Mouse (Mus musculus) liver, embryonic 14.5 days (tissue): ENCODE measurements at regions not wholly inside any gene's neighbourhood (a gene's known extent, or its start where the extent isn't known, plus 50 kb on each side); places are given as distances from the start of the nearest gene placed in this dataset.

Experiments used
- ATAC-seq: fragments of 200-750 bp; cut with Nextera tagmentation; 2 replicates; pipeline ENCODE4 v1.8.0; 2017; ENCODE audit warnings: moderate number of reproducible peaks, mild to moderate bottlenecking, moderate library complexity; ENCODE audit not compliant: insufficient read depth
- DNase-seq, 3 experiments: peaks; one replicate each; pipeline ENCODE4 v3.0.0-alpha.2; 2012 to 2013; ENCODE audit warnings: low read depth in 3 of 3, low spot score in 3 of 3
- H3K27ac ChIP-seq: fragments of 300-500 bp; sonication (generic); 2 replicates; pipeline ENCODE4 v1.5.1; 2014; ENCODE audit warnings: moderate library complexity, mild to moderate bottlenecking, control low read depth, inconsistent platforms
- H3K27me3 ChIP-seq: fragments of 300-500 bp; sonication (generic); 2 replicates; pipeline ENCODE4 v1.6.1; 2014; ENCODE audit warnings: mild to moderate bottlenecking, low read length, moderate library complexity; ENCODE audit not compliant: control insufficient read depth, insufficient read depth
- H3K36me3 ChIP-seq: fragments of 300-500 bp; sonication (generic); replicated peaks from 2 replicates; pipeline ENCODE4 v1.6.1; 2014; ENCODE audit warnings: low read depth; ENCODE audit not compliant: control insufficient read depth, insufficient read depth
- H3K4me1 ChIP-seq, 2 experiments: fragments of 200-500 bp in 1 of 2; fragments of 300-500 bp in 1 of 2; sonication (generic) in 1 of 2; replicated peaks; 2 replicates each; pipeline ENCODE4 v1.6.1; 2012 to 2014; ENCODE audit warnings: antibody characterized with exemption in 1 of 2, inconsistent platforms in 1 of 2, low read length in 1 of 2; ENCODE audit not compliant: control insufficient read depth in 2 of 2, insufficient read depth in 2 of 2
- H3K4me2 ChIP-seq: fragments of 300-500 bp; sonication (generic); 2 replicates; pipeline ENCODE4 v1.6.1; 2014; ENCODE audit warnings: low read depth, mild to moderate bottlenecking, control low read depth, moderate library complexity
- H3K4me3 ChIP-seq, 2 experiments: fragments of 200-500 bp in 1 of 2; fragments of 300-500 bp in 1 of 2; sonication (generic) in 1 of 2; 2 replicates each; pipeline ENCODE4 v1.5.1; 2012 to 2014; ENCODE audit warnings: low read depth in 2 of 2, low read length in 2 of 2, mild to moderate bottlenecking in 2 of 2, control low read depth in 1 of 2, inconsistent platforms in 1 of 2, moderate library complexity in 1 of 2; ENCODE audit not compliant: insufficient read depth in 1 of 2
- H3K9ac ChIP-seq: fragments of 300-500 bp; sonication (generic); replicated peaks from 2 replicates; pipeline ENCODE4 v1.6.1; 2014; ENCODE audit warnings: mild to moderate bottlenecking, control low read depth, moderate library complexity
- H3K9me3 ChIP-seq: fragments of 300-500 bp; sonication (generic); 2 replicates; pipeline ENCODE4 v1.6.1; 2016; ENCODE audit warnings: low read length, mixed read lengths; ENCODE audit not compliant: control insufficient read depth
- CTCF ChIP-seq: IDR thresholded peaks from 2 replicates; pipeline ENCODE4 v1.5.1; 2016; ENCODE audit warnings: antibody characterized with exemption, low read depth, control low read depth
- EP300 ChIP-seq: IDR thresholded peaks from 2 replicates; pipeline ENCODE4 v1.6.1; 2016; ENCODE audit warnings: antibody characterized with exemption, low read depth
- WGBS: fragments of 180-500 bp; shearing (Covaris S2); extraction: QIAGEN DNeasy Blood & Tissue Kit; methylation state at CpG from one replicate; pipeline ENCODE4 v1.1.7; 2014; ENCODE audit not compliant: insufficient replicate concordance; 5-methylcytosine and 5-hydroxymethylcytosine counted together

DNA sequence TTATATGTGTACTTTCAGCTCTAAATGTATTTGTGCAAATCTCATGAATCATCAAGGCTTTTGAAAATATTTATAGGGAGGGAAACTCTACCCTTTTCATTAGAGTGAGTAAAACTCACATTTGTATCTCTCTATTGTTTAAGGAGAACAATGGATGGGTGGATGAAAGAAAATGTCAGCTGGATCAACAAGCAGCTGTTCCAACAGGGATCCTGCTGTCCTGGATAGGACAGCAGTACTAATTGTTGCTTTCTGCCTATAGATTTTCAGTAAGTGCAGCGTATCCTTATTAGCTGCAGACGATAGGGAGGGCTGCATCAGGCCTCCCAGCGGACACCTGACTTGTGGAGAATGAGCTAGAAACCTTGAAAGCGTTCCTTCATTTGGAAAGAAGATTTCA is 644.9 kb upstream of the Kif18a start:
- WGBS: 59% methylated on average over 4 of the region's 4 CpGs
- H3K4me3 ChIP-seq: no peak overlapping the region
- H3K4me1 ChIP-seq: no peaks in the 10 kb centered on the region
- no peak overlapping the region for H3K4me2 ChIP-seq
- DNase-seq (no peak), ATAC-seq (no peak)
- no peak overlapping the region for H3K9ac ChIP-seq
- H3K27me3 ChIP-seq: no peaks in the 10 kb centered on the region
- no peak for TF ChIP-seq CTCF
- TF ChIP-seq EP300: no peak
- H3K9me3 ChIP-seq: no peaks in the 10 kb centered on the region
- no peak overlapping the region for H3K27ac ChIP-seq
- no peaks in the 10 kb centered on the region for H3K36me3 ChIP-seq

DNA sequence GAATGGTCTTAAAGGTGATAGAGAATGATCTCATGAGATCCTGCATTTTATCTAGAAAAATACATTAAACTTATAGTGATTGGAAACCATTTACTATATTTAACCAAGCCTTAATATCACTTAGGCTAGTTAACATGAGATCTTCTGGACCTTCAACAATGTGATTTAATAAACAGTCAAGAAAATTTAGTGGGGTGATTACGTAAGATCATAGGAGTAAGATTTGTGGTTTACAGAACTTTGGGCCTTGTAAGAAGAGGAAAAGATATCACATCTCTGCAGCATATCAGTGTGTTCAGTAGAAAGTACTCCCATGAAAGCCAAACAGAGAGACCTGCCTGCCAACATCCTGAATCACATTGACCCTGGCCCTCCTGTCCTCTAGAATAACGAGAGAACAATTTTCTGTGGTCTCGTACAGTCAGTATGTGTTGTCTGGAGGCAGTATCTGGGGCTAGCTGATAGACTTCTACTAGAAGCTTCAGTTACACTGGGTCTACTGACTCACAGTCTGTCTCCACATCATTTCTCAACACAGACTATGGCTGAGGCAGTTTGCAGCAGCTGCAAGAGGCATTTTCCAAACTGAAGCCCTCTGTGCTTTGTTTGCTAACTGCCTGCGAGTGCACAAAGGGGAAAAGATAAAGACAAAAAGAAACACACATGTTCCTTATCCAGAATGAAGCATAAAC is 619.7 kb upstream of the Kif18a start:
- H3K4me3 ChIP-seq: no peak overlapping the region
- ATAC-seq (no peak), DNase-seq (no peak)
- WGBS: 37% methylated on average over 4 of the region's 4 CpGs
- no peaks in the 10 kb centered on the region for H3K36me3 ChIP-seq
- H3K4me2 ChIP-seq: no peak overlapping the region
- H3K9me3 ChIP-seq: no peaks in the 10 kb centered on the region
- no peaks in the 10 kb centered on the region for H3K4me1 ChIP-seq
- no peaks in the 10 kb centered on the region for H3K27me3 ChIP-seq
- no peak for TF ChIP-seq CTCF
- TF ChIP-seq EP300: no peak
- no peak overlapping the region for H3K27ac ChIP-seq
- no peak overlapping the region for H3K9ac ChIP-seq

GRCm38 (mm10) chr2:108677777-108678380 is 602.7 kb upstream of the Kif18a start:
- Histone ChIP-seq H3K4me2 (no peak overlapping the region), H3K9me3 (no peaks in the 10 kb centered on the region), H3K27ac (no peak overlapping the region), H3K4me1 (no peaks in the 10 kb centered on the region), H3K4me3 (no peak overlapping the region), H3K36me3 (no peaks in the 10 kb centered on the region), H3K27me3 (no peaks in the 10 kb centered on the region), H3K9ac (no peak overlapping the region)
- TF ChIP-seq EP300: no peak
- no peak for TF ChIP-seq CTCF
- ATAC-seq (no peak), DNase-seq (no peak)
- WGBS: 62% methylated on average over 2 of the region's 2 CpGs

DNA sequence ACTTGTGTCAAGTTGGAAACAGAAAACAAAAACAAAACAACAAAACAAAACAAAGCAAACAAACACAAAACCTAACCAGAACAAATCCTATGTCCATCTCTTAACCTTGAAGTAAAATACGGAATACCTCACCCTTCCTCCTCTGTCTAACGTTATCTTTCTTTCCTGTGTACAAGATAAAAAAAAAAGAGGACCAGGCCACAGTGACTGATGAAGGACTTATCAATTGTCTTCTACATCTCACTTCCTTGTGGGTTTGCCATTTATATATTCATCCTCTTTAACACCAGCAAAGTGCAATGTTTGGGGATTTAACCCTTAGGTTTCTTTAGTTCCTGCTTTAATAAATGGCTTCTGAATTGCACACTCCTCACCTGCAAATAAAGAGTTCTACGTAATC is 599.0 kb upstream of the Kif18a start:
- H3K4me2 ChIP-seq: no peak overlapping the region
- no peak overlapping the region for H3K4me3 ChIP-seq
- H3K27me3 ChIP-seq: no peaks in the 10 kb centered on the region
- no peak for DNase-seq
- no peaks in the 10 kb centered on the region for H3K9me3 ChIP-seq
- TF ChIP-seq CTCF (no peak), EP300 (no peak)
- no peak overlapping the region for H3K9ac ChIP-seq
- WGBS: 37% methylated on average over 3 of the region's 3 CpGs
- no peak overlapping the region for H3K27ac ChIP-seq
- ATAC-seq: no peak
- no peaks in the 10 kb centered on the region for H3K36me3 ChIP-seq
- H3K4me1 ChIP-seq: no peaks in the 10 kb centered on the region

DNA sequence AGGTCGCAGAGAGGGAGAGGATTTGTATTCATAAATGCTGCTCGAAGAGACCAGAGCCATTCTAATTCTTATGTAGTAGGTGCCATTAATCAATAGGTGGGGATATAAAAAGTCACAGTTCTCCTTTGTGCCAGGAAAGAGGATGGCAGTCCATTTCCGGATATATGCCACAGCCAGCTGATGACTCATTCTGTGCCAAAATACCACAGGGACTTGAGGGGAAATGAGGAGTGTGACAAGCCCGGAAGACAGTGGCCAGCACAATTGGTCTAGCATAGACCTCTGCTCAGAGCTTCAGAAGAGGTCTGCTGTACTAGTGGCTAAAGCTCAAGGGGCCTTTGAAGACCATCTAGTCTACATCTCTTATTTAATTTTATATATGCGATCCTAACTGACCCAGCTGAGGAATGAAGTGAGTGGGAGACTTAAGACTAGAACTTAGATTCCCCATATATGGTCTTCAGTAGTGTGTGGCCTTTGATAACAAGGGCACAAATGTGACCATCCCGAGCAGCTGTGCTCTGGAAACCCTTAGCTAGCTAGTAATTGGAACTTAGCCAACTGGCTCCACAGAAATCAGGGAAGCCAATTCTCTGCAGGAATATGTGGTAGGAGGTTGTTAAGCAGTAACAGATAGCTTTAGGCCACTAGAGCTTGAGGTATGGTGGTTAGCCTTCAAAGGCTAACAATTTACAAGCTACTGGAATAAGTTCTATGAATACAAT is 594.4 kb upstream of the Kif18a start:
- H3K27ac ChIP-seq: no peak overlapping the region
- no peaks in the 10 kb centered on the region for H3K36me3 ChIP-seq
- no peak overlapping the region for H3K4me2 ChIP-seq
- ATAC-seq (no peak), DNase-seq (no peak)
- H3K4me3 ChIP-seq: no peak overlapping the region
- TF ChIP-seq CTCF (no peak), EP300 (no peak)
- H3K27me3 ChIP-seq: no peaks in the 10 kb centered on the region
- no peaks in the 10 kb centered on the region for H3K4me1 ChIP-seq
- no peaks in the 10 kb centered on the region for H3K9me3 ChIP-seq
- no peak overlapping the region for H3K9ac ChIP-seq
- 31% methylated on average over 6 of the region's 6 CpGs for WGBS
